Mouse (Mus musculus) spleen, adult 2 months (tissue): ENCODE measurements around the gene Ick. TPM values are rescaled to one million over a fixed set of nuclear protein-coding genes. Genes with fewer than 3 reads are reported as not detected.

Experiments used
- DNase-seq, 2 experiments: peaks; one replicate each; pipeline versions ENCODE4 v3.0.0 to v3.0.0-alpha.2; 2012 to 2021; ENCODE audit warnings: low spot score in 2 of 2, low read depth in 1 of 2
- H3K27ac ChIP-seq: fragments of 200-500 bp; 2 replicates; pipeline ENCODE4 v1.5.1; 2012; ENCODE audit warnings: low read length, inconsistent platforms; ENCODE audit not compliant: insufficient read depth
- H3K27me3 ChIP-seq: fragments of 200-500 bp; 2 replicates; pipeline ENCODE4 v1.6.1; 2012; ENCODE audit warnings: mild to moderate bottlenecking, moderate library complexity, low read length, inconsistent platforms; ENCODE audit not compliant: control insufficient read depth, insufficient read depth
- H3K36me3 ChIP-seq: fragments of 200-500 bp; 2 replicates; pipeline ENCODE4 v1.6.1; 2012; ENCODE audit warnings: mild to moderate bottlenecking, low read length, inconsistent platforms; ENCODE audit not compliant: control insufficient read depth, insufficient read depth
- H3K4me1 ChIP-seq: fragments of 200-500 bp; 2 replicates; pipeline ENCODE4 v1.6.1; 2011; ENCODE audit warnings: inconsistent platforms; ENCODE audit not compliant: control insufficient read depth, insufficient read depth, insufficient read length
- H3K4me3 ChIP-seq: fragments of 200-500 bp; 2 replicates; pipeline ENCODE4 v1.5.1; 2011; ENCODE audit warnings: mild to moderate bottlenecking, inconsistent platforms; ENCODE audit not compliant: insufficient read depth, insufficient read length; ENCODE audit errors: extremely low read depth
- CTCF ChIP-seq: fragments of 200-500 bp; IDR thresholded peaks from 2 replicates; pipeline ENCODE4 v1.5.1; 2011; ENCODE audit warnings: mild to moderate bottlenecking, inconsistent platforms; ENCODE audit not compliant: insufficient read depth, insufficient read length, insufficient replicate concordance; ENCODE audit errors: extremely low read depth
- POLR2A ChIP-seq: fragments of 200-500 bp; IDR thresholded peaks from 2 replicates; pipeline ENCODE4 v1.6.1; 2011; ENCODE audit warnings: low read depth, low read length, inconsistent platforms
- WGBS: fragments of 180-500 bp; shearing (Covaris S2); methylation state at CpG from one replicate; pipeline ENCODE4 v1.1.7; 2018; 5-methylcytosine and 5-hydroxymethylcytosine counted together
- polyA plus RNA-seq: library from polyadenylated mRNA; depleted of rRNA; stranded (reverse); fragments of >200 nt; gene quantifications from 2 replicates; pipeline ENCODE4 v1.2.3, GENCODE M21; 2012

Ick gene
- polyA plus RNA-seq, 1 experiment = 3.0 TPM

GRCm38 (mm10) chr9:78088521-78088920, 20.5 kb upstream of the Ick start:
- Histone ChIP-seq H3K27ac (no peak overlapping the region), H3K36me3 (peaks cover 31% of the 10 kb centered on the region), H3K4me3 (no peak overlapping the region), H3K4me1 (no peaks in the 10 kb centered on the region), H3K27me3 (no peaks in the 10 kb centered on the region)
- DNase-seq = no peak
- no peak for TF ChIP-seq CTCF
- no peak for TF ChIP-seq POLR2A
- 87% methylated on average over 4 of the region's 4 CpGs for WGBS

DNA sequence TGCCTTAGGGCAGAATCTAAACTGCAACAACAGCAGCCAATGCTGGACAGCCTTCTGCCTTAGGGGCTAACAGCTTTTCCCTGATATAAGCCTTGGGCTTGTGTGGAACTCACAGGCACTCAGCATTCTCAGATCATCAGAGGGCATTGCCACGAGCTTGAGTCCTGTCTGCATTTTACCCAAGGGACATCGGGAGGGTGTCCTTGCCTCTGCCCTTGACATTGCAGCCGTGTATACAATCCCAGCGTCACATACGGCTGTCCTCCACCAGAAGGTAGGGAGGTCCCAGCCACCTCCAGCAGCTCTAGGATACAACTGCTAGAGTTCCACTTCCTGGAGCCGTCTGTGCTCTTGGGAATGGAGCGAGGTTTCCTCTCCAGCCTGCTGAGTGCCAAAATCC, 20.0 kb upstream of the Ick start:
- H3K27me3 ChIP-seq = no peaks in the 10 kb centered on the region
- TF ChIP-seq POLR2A (no peak), CTCF (no peak)
- H3K27ac ChIP-seq = no peak overlapping the region
- H3K4me3 ChIP-seq = no peak overlapping the region
- no peaks in the 10 kb centered on the region for H3K4me1 ChIP-seq
- 93% methylated on average over 7 of the region's 7 CpGs for WGBS
- H3K36me3 ChIP-seq = peaks cover 30% of the 10 kb centered on the region
- no peak for DNase-seq

DNA sequence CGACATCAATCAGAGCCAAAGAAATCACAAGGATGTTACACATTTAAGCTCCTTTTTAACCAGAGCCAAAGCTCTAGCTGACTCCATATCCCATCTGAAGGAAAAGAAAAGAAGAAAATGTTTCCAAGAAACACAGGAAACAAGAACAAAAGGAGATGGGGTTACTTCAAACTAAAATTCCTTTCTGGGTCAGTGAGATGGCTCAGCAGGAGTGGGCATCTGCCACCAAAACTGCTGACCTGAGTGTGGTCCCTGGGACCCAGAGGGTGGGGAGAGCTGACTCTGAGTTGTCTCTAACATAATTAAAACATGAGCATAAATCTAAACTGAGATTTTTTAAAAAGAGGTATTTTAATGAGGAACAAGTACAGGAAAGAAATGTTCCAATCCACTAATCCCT, 19.1 kb upstream of the Ick start:
- H3K4me1 ChIP-seq = no peaks in the 10 kb centered on the region
- no peak overlapping the region for H3K27ac ChIP-seq
- 90% methylated on average over 1 of the region's 1 CpGs for WGBS
- no peak for TF ChIP-seq CTCF
- no peak for TF ChIP-seq POLR2A
- no peaks in the 10 kb centered on the region for H3K27me3 ChIP-seq
- H3K4me3 ChIP-seq = no peak overlapping the region
- no peak for DNase-seq
- H3K36me3 ChIP-seq = peaks cover 23% of the 10 kb centered on the region

- TF ChIP-seq CTCF (no peak), POLR2A (no peak)
- DNase-seq = no peak
- Histone ChIP-seq H3K27ac (no peak overlapping the region), H3K36me3 (peaks cover 24% of the 10 kb centered on the region), H3K27me3 (no peaks in the 10 kb centered on the region), H3K4me1 (no peaks in the 10 kb centered on the region), H3K4me3 (no peak overlapping the region)
- 91% methylated on average over 3 of the region's 3 CpGs for WGBS
Measured at GRCm38 (mm10) chr9:78090596-78090995, 18.4 kb upstream of the Ick start.

DNA sequence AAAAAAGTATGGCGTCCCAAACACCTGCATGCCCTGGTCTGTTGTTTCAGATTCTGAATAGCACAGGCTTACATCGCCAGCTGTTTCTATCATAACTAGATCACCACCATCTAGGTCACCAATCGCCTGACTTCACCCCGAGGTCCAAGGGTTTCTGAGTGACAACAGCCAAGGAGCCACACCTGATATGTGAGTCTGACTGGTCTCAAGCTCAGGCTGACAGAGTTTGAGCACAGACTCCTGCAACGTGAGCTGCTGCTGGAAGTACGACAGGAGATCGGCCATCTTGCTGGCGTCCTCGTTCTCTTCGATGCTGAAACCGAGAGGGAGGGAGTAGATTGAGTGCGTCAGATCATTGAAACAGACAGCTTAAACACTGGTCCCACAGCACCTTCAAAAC, 13.3 kb upstream of the Ick start:
- H3K4me3 ChIP-seq = no peak overlapping the region
- WGBS = 95% methylated on average over 12 of the region's 12 CpGs
- peaks cover 37% of the 10 kb centered on the region for H3K36me3 ChIP-seq
- H3K27ac ChIP-seq = no peak overlapping the region
- TF ChIP-seq POLR2A (no peak), CTCF (no peak)
- H3K4me1 ChIP-seq = no peaks in the 10 kb centered on the region
- H3K27me3 ChIP-seq = no peaks in the 10 kb centered on the region
- no peak for DNase-seq

DNA sequence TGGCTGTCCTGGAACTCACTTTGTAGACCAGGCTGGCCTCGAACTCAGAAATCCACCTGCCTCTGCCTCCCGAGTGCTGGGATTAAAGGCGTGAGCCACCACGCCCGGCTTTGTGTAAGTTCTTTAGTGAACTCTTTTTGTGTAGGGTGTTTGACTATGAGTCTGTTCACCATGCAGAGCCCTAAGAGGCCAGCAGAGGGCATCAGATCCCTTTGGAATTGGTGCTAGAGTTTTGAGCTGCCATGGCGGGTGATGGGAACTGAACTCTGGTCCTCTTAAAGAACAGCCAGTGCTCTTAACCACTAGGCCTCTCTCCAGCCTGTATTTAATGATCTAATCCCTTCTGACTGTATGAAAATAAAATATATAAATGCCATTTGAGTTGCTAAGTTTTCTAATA, 12.6 kb upstream of the Ick start:
- H3K36me3 ChIP-seq = peaks cover 37% of the 10 kb centered on the region
- no peak for DNase-seq
- no peaks in the 10 kb centered on the region; the same call in 1 of the 2 replicates for H3K4me1 ChIP-seq
- no peaks in the 10 kb centered on the region for H3K27me3 ChIP-seq
- TF ChIP-seq CTCF (peak; percentile 27; the same call in 1 of the 2 replicates), POLR2A (no peak)
- 97% methylated on average over 6 of the region's 6 CpGs for whole genome bisulfite sequencing
- H3K4me3 ChIP-seq = no peak overlapping the region
- H3K27ac ChIP-seq = no peak overlapping the region

GRCm38 (mm10) chr9:78100956-78101355, 8.0 kb upstream of the Ick start:
- Histone ChIP-seq H3K4me1 (no peaks in the 10 kb centered on the region; the same call in none of the 2 replicates), H3K27ac (peak overlapping the region; percentile 6; the same call in 1 of the 2 replicates), H3K36me3 (peaks cover 27% of the 10 kb centered on the region), H3K27me3 (no peaks in the 10 kb centered on the region), H3K4me3 (no peak overlapping the region)
- WGBS = 7% methylated on average over 5 of the region's 5 CpGs
- TF ChIP-seq CTCF = no peak
- DNase-seq = no peak
